Mouse (Mus musculus): Measurements from ENCODE around the gene Hmga2. TPM values are rescaled to one million over a fixed set of nuclear protein-coding genes. Genes with fewer than 3 reads are reported as not detected.
"Not testable (repeated sequence)": the region's sequence is repeated elsewhere in the genome, so short reads cannot be mapped to it uniquely, and the experiment has no call there.

The Hmga2 gene
- polyA plus RNA-seq, 1 experiment from 2014 or later: 12.5 TPM

- in situ Hi-C loops (cut with MboI; ENCODE audit: low pct_unique_long_range_greater_than_20kb): no loop called here
- ATAC-seq (no peak), DNase-seq (ENCODE audit: low read depth, low spot score) (no peak)
- ChIA-PET CTCF (no interaction called here), POLR2A (no interaction called here)
- TF ChIP-seq CTCF (IDR thresholded peaks at IDR 0.05): no peak
- H3K27me3 ChIP-seq: no peaks in the 10 kb centered on the region
Measured at GRCm38 (mm10) chr10:120384040-120384439, 92.2 kb downstream of the Hmga2 start.

- TF ChIP-seq CTCF (IDR thresholded peaks at IDR 0.05): no peak
- ChIA-PET POLR2A (interaction anchor here (0.9 to 1.7 kb wide), 2 partner anchors 11 to 36 kb away, joined by 3 read pairs; no protein-coding TSS in a partner anchor), CTCF (interaction anchor here (1.1 kb wide), 1 partner anchor 289 kb away, joined by 3 read pairs; no protein-coding TSS in a partner anchor)
- DNase-seq (ENCODE audit: low read depth, low spot score) (no peak), ATAC-seq (no peak)
- in situ Hi-C loops (cut with MboI; ENCODE audit: low pct_unique_long_range_greater_than_20kb): no loop called here
- no peaks in the 10 kb centered on the region for H3K27me3 ChIP-seq
Measured at GRCm38 (mm10) chr10:120377795-120378194, 98.5 kb downstream of the Hmga2 start.

GRCm38 (mm10) chr10:120377327-120377752 is 98.9 kb downstream of the Hmga2 start:
- in situ Hi-C loops (cut with MboI; ENCODE audit: low pct_unique_long_range_greater_than_20kb): no loop called here
- ChIA-PET CTCF (interaction anchor here (1.1 kb wide), 1 partner anchor 290 kb away, joined by 3 read pairs; no protein-coding TSS in a partner anchor), POLR2A (interaction anchor here (1.7 kb wide), 1 partner anchor 11 kb away, joined by 3 read pairs; no protein-coding TSS in a partner anchor)
- no peak for TF ChIP-seq CTCF (IDR thresholded peaks at IDR 0.05)
- peak; percentile 91 for DNase-seq (ENCODE audit: low read depth, low spot score)
- peak; percentile 90 for ATAC-seq
- H3K27me3 ChIP-seq: no peaks in the 10 kb centered on the region

GRCm38 (mm10) chr10:120375438-120375837 is 100.8 kb downstream of the Hmga2 start:
- ATAC-seq (no peak), DNase-seq (ENCODE audit: low read depth, low spot score) (no peak)
- CTCF ChIA-PET: no interaction called here
- no peaks in the 10 kb centered on the region for H3K27me3 ChIP-seq
- in situ Hi-C loops (cut with MboI; ENCODE audit: low pct_unique_long_range_greater_than_20kb): no loop called here
- POLR2A ChIA-PET: no interaction called here
- TF ChIP-seq CTCF (IDR thresholded peaks at IDR 0.05): no peak

GRCm38 (mm10) chr10:120371215-120371614 is 105.1 kb downstream of the Hmga2 start:
- ChIA-PET POLR2A (interaction anchor here (0.7 kb wide), 1 partner anchor 432 kb away, joined by 3 read pairs; no protein-coding TSS in a partner anchor), CTCF (no interaction called here)
- ATAC-seq (no peak), DNase-seq (ENCODE audit: low read depth, low spot score) (no peak)
- H3K27me3 ChIP-seq: no peaks in the 10 kb centered on the region
- TF ChIP-seq CTCF (IDR thresholded peaks at IDR 0.05): no peak
- in situ Hi-C loops (cut with MboI; ENCODE audit: low pct_unique_long_range_greater_than_20kb): no loop called here

- ChIA-PET CTCF (interaction anchor here (1.2 kb wide), 1 partner anchor 17 kb away, joined by 3 read pairs; no protein-coding TSS in a partner anchor), POLR2A (no interaction called here)
- DNase-seq (ENCODE audit: low read depth, low spot score) (no peak), ATAC-seq (no peak)
- TF ChIP-seq CTCF (IDR thresholded peaks at IDR 0.05): no peak
- in situ Hi-C loops (cut with MboI; ENCODE audit: low pct_unique_long_range_greater_than_20kb): no loop called here
- H3K27me3 ChIP-seq: no peaks in the 10 kb centered on the region
Measured at GRCm38 (mm10) chr10:120369187-120369805, 107.0 kb downstream of the Hmga2 start.

GRCm38 (mm10) chr10:120366173-120366592 is 110.1 kb downstream of the Hmga2 start:
- ATAC-seq; H3K27me3 ChIP-seq; DNase-seq (ENCODE audit: low read depth, low spot score); in situ Hi-C loops (cut with MboI; ENCODE audit: low pct_unique_long_range_greater_than_20kb): not testable (repeated sequence)
- POLR2A ChIA-PET: interaction anchor here (0.8 kb wide), 1 partner anchor 11 kb away, joined by 3 read pairs; no protein-coding TSS in a partner anchor
- CTCF ChIA-PET: interaction anchor here (1.4 kb wide), 1 partner anchor 27 kb away, joined by 3 read pairs; no protein-coding TSS in a partner anchor

- no peaks in the 10 kb centered on the region for H3K27me3 ChIP-seq
- DNase-seq (ENCODE audit: low read depth, low spot score): no peak
- ChIA-PET CTCF (no interaction called here), POLR2A (no interaction called here)
- ATAC-seq: no peak
- in situ Hi-C loops (cut with MboI; ENCODE audit: low pct_unique_long_range_greater_than_20kb): no loop called here
- no peak for TF ChIP-seq CTCF (IDR thresholded peaks at IDR 0.05)
Measured at GRCm38 (mm10) chr10:120365380-120366172, 110.7 kb downstream of the Hmga2 start.

- no peak for DNase-seq (ENCODE audit: low read depth, low spot score)
- no peaks in the 10 kb centered on the region for H3K27me3 ChIP-seq
- ATAC-seq: no peak
- no peak for TF ChIP-seq CTCF (IDR thresholded peaks at IDR 0.05)
- CTCF ChIA-PET: no interaction called here
- POLR2A ChIA-PET: no interaction called here
- in situ Hi-C loops (cut with MboI; ENCODE audit: low pct_unique_long_range_greater_than_20kb): no loop called here
Measured at GRCm38 (mm10) chr10:120363983-120364582, 112.2 kb downstream of the Hmga2 start.

- in situ Hi-C loops (cut with MboI; ENCODE audit: low pct_unique_long_range_greater_than_20kb); H3K27me3 ChIP-seq: not testable (repeated sequence)
Measured at GRCm38 (mm10) chr10:120363298-120363982, 112.8 kb downstream of the Hmga2 start.

More at GRCm38 (mm10) chr10:120363298-120363982, 112.8 kb downstream of the Hmga2 start:
- ATAC-seq; CTCF ChIA-PET; POLR2A ChIA-PET; DNase-seq (ENCODE audit: low read depth, low spot score): not testable (repeated sequence)

Measured in Patski (cell line).